Mouse (Mus musculus) embryo, embryonic 9.5 days (tissue): ENCODE data around the gene Btbd9.
"Not testable (repeated sequence)": the region's sequence is repeated elsewhere in the genome, so short reads cannot be mapped to it uniquely, and the experiment has no call there.

Source experiments
- DNase-seq: peaks from one replicate; pipeline ENCODE4 v3.0.0-alpha.2; 2017; ENCODE audit errors: extremely low spot score

Btbd9 gene

DNA sequence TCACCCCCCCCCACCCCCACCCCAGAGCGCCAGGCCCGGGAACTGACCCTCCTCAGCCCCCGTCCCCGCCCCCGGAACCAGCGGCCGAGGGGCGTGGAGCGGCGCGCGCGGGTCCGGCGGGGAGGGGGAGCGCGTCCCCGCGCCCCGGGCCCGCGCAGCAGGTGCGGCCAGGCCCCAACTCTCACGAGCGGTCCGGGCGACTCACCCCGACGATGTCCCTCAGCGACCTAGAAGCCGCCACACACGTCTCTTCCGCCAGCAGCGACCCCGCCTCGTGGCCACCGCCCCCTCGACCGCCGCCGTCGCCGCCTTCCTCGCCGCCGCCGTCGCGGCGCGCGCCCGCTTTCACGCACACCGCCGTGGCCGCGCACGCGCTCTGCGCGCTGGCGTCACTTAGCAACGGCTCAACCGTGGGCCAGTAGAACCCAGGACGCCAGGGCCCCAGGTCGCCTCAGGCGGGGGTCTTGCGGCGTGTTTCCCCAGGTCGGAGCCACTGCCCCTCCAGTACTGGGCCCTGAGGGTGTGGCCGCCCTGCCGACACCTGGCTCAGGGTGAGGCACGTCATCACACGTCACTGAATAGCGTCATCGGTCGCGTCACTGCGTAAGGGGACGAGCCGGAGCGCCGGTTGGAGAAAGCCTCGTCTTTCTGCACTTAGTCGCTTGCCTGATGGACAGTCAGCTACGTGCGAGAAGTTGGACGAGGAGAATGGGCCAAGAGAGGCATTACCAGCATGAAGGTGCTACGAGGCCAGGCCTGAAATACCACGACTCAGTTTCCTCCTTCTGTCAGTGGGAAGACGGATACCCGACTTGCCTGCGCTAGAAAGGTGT, at the start of gene Btbd9:
Gene Btbd9, minus strand, starts transcription at position 548 of the 833 bp plus-strand sequence.
- DNase-seq: peak; percentile 91

DNA sequence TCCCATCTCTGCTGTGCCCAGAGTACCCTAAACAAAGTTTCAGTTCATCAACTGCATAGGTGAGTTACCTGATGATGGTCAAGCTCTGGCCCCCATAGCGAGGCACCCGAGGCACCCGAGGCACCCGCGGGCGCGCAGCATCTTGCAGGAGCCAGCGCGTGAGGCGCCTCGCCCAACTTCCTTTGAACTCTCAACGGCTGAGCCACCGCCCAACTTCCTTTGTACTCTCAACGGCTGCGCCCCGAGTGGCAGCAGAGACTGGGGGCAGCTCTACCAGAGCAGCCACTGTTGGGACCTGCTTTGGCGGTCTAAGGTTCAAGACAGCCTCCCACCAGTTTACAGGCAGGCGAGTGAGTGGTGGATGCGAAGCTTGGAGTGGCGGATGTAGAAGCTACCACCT, 47.8 kb upstream of the Btbd9 start, which contains the start of gene Dnah8:
Gene Dnah8, plus strand, starts transcription at position 223 of the 400 bp plus-strand sequence.
- DNase-seq: not testable (repeated sequence)

DNA sequence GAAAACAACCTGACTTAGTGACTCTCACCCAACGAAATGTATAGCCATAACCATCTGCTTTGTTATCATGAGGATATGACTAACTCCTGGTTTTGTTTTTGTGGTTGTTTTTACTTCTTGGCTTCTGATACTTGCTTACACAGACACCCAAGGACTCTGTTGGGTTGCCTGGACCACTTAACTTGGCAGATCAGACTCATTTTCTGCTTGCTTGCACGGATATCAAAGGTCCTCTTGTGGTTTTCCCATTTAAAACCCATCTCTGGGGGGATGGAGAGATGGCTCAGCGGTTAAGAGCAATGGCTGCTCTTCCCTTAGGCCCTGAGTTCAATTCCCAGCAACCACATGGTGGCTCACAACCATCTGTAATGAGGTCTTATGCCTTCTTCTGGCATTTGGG, 46.9 kb upstream of the Btbd9 start:
- no peak for DNase-seq

DNA sequence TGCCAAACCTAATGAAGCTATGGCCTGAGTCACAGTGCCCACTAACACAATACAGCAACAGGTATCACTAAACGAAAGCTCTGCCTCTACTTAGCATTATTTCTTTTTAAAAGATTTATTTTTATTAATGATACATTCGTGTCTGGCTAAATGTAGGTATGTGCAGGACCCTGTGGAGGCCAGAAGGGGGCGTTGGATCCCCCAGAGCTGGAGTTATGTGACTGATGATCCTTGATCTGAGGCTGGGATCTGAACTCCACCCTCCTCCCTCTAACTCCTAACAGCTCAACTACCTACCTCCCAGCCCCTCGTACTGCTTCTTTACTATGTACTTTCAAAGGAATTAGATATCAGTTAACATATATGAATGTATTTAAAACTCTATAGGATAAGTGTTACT, 45.2 kb upstream of the Btbd9 start:
- no peak for DNase-seq

DNA sequence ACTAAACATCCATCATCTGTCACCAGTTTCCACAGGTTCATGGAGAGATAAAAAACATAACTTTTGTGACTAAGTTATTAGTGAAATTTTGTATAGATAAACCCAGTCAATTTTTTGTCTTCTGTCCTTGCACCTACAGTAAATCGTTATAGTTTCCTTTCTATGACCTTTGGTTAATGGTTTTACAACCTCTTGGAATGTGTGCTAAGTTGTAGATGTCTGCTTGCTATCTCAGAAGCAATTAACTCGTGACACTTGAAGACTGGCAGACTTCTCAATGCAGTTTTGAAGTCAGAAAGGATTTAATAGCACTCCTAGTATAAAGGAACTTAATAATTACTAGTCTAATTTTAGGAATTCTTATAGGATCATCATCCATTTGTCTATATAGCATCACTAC, 44.3 kb upstream of the Btbd9 start:
- no peak for DNase-seq

DNA sequence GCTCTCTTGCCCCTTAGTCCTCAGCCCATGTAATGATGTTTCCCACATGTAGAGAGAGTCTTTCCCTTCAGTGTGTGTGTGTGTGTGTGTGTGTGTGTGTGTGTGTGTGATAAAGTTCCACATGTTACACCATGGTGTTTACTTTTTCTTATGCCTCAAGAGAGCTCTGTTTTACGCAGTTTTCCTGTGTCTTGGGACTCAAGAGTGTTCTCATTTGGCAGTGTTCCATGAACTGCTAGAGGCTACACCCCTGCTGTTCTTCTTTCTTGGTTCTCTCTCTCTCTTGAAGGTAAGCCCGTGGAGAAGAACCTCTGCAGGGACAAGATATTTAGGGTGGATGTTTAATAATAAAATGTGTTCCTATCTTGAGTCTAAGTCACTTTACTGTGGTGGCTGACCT, 42.9 kb upstream of the Btbd9 start:
- no peak for DNase-seq

DNA sequence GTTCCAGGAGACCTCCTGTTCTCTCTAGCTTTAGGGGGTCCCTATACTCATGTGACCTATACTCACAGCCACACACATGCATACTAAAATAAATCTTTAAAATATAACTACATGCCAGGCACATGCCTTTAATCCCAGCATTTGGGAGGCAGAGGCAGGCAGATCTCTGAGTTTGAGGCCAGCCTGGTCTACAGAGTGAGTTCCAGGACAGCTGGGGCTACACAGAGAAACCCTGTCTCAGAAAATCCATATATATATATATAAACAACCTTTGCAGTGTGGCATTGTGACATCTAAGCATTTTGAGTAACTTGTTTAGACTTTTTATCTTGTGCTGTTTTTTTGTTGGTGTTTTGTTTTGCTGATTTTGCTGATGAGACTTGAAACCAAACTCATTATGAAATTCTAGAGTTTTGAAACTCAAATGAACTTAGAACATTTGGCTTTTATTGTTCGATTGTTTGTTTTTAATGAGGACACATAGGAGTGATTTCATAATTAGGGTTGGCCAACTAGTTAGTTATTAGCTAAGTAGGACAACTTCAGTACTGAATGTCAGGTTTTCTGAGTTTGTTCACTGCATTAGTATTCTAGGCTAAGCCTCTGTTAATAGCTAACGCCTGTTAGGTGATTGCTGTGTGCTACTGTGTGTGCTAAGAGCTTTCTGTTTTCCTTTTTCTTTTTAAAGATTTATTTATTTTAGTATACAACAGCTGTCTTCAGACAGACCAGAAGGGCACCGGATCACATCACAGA, 42.0 kb upstream of the Btbd9 start:
- DNase-seq: no peak

DNA sequence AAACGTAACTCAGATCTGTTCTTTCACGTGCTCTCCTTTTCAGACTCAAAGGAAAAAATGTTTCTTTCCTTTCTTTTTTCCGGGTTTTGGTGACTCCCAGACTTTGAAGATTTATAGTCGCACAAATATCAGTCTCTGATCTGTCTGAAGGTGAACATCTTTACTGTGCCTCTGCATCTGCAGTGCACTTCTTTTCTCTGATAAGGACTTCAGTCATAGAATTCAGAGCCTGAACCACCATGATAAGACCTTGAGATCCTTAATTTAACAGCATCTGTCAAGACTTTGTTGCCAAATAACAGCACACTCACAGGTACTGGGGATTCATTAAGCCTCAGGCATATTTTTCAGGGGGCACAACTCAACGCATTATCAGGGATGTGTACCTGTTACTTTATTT, 39.9 kb upstream of the Btbd9 start:
- no peak for DNase-seq

DNA sequence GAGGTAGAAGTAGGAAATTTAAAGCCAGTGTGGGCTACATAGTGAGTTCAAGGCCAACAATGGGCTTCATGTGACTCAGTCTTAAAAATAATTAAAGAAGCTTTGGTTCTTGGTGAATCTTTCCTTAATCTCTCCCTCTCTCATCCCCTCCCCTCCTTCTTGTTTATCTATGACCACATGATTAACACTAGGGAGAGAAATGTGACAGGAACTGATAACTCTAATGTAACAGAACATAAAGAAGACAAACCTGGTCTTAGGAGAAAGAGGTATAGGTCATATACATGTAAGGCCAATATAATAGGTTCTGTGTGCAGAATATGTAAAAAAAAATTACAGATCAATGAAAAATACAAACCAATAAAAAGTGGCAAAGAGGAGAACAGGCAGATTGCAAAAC, 37.1 kb upstream of the Btbd9 start:
- no peak for DNase-seq

DNA sequence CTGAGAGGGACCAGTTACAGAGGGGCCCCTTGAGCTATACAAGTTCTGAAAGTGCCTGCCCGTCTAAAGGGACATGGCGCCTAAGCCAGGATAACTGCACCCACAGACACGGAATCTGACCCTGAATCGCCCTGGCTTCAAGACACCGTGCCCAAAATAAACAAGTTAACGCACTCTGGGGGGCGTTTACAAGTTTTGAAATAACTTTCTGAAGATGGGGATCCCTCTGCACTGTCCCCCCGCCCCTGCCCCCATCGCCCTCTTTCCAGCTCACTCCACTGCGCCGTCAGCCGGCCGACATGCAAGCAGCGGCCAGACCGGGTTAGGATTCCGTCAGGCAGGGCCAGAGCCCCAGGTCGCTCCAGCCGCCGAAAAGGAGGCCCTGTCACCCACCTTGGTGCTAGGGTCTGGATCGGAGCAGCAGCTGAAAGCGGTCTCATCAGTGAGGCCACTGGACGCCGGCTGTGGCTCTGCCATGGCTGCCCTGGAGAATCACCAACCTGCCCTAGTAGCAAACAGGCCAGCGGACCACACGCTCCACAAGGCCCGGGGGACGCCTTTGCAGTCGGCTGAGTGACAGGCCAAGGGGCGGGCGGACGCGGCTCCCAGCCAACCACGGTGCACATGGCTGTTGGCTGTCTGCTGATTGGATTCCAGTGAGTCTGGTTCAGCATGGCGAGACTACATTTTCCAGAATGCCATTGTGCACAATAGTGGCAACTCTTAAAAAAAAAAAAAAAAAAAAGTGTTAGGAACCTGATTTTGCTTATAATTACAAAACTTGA, 36.0 kb upstream of the Btbd9 start:
- DNase-seq: peak; percentile 97

DNA sequence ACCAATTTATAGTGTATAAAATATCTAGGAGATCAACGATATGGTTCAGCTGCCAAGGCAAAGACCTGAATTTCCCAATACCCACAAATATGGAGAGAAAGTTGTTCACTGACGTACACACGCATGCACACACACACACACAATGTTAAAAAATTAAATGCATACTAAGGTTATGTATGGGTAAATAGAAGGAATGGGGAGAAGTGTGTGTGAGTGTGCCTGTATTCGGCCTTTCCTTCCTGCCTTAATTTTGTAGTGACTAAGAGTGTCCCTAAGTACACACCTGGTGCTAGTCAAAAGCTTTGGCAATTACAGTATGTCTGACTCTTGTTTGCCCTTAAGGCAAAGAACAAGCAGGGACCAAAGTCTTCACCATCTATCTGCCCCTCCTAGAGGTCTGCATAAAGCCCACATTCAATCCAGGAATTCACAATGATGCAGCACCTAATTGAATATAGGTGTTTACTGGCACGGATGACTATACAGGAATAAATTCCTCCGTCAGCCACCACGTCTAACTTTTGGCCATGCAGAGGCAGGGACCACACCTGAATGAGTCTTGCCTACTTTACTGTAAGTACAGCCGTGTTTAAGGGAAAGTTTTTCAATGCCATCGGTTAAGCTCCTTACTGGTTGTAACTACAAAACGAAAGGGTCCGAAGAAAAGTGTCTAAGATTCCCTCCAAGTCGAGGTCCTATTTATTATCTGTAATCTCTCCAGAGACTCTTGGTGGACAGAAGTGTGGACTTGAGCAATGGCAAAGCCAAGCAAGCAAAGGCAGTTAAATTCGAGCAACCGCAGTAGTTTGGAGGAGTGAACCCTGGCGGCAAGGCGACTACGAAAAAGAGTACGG, 35.2 kb upstream of the Btbd9 start:
- peak; percentile 18 for DNase-seq

DNA sequence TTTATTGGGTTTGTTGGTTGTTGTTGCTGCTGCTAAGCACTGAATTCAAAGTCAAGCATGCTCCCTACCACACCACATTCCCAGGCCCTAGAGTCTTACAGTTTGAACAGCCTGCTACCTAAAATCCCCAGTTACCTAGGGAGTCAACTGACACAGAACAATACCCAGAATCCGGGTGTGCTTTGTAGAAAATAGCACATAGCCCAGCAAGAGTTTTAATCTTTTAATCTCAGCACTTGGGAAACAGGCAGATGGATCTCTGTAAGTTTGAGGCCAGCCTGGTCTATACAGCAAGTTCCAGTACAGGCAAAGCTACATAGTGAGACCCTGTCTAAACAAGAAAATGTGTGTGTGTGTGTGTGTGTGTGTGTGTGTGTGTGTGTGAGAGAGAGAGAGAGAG, 34.5 kb upstream of the Btbd9 start:
- DNase-seq: no peak

DNA sequence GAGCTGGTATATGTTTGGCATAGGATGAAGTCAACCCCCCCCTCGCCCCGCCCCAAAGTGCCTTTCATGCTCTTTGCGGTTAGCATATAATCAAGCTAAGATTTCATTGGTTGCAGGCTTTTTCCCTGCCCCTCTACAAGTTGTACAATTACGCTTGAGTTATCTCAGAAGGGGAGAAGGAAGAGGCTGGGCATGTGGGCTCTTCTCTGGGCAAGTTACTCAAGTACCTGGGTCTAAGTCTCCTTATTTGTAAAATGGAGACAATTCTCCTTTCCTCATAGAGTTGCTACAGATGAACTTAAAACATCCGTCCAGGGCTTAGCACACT, 33.7 kb upstream of the Btbd9 start:
- no peak for DNase-seq

DNA sequence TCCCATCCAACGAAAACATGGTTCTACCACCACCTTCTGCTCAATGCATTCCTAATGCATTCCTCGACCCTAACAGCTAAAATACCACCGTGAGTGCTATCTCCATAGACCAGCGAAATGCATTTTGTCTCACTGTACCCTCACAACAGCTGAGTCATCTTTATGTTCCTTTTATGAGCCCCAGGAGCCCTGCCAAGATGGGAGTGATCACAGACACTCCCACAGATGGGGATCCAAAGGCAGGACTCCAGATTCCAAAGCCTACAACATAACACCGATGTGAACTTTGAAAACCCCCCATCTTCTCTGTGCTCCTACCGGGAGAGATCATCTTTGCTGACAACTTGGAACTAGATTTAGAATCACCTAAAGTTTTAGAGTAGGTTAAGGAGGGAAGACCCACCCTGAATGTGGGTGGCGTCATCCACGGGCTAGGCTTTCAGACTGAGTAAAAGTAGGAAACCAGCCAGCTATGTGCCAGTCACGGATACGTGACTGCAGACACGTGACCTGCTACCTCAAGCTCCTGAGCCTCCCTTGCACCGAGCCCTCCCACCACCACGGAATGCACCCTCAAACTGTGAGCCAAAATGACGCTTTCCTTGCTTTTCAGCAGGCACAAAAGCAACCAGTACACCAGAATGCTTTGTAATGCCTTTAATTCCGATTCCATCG, 33.2 kb upstream of the Btbd9 start:
- DNase-seq: no peak

DNA sequence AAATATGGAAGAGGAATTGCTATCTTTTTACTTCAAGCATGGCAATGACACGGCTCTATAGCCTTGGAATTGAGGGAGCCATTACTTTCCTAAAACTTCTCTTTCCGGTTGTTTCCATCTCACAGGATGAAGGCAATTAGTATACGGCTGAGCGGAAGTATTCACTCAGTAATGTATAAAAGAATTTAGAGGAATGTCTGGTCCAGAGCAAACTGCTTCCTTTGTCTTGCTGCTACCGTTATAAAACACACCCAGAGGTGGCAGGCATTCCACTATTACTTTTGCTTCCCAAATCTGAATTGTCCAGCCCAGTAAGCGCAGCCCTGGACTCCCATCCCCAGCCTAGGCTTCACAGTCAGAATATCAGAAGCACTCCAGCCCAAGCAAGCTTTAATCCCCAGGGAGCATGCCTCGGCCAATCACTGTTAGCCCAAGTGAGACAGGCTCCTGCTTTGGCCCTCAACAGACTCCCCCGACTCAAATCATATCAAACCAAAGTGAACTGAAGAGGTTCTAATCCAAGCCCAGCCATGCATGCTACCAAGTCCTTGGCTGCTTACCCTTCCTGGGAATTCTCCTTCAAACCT, 31.7 kb upstream of the Btbd9 start:
- DNase-seq: no peak

DNA sequence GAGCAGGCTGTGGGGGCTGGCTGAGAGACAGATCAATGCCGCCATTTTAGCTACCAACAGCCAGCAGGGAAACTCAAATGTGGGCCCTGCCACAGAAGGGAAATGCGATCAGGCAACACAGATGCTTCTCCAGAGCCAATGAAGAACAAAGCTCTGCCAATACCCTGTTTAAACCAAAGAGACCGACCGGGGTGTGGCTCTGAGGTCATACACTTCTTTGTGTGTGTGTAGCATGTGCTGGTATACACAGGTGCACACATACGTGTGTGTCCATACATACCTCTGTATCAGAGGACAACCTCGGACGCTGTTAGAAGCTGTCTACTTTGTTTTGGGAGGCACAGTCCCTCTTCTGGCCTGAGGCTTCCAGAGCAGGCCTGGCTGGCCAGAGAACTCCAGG, 31.0 kb upstream of the Btbd9 start:
- DNase-seq: no peak

DNA sequence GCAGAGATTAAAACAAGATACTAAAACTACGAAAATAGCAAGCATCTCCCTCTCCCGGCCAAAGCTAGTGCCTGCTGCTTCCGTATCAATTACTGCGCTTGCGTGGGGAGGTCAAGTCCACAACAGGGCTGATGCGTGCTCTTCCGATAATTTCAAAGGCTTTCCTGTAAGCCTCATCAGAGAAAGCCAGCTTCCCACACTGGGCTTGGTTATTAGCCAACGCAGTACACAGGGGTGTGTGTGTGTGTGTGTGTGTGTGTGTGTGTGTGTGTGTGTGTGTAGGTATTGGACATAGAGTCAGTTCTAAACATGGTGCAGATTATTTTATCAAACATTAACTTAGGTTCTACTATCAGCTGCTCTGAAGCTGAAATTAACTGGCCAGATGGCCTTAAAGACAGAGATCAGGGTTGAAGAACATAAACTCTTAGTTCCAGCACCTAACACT, 30.4 kb upstream of the Btbd9 start:
- no peak for DNase-seq

DNA sequence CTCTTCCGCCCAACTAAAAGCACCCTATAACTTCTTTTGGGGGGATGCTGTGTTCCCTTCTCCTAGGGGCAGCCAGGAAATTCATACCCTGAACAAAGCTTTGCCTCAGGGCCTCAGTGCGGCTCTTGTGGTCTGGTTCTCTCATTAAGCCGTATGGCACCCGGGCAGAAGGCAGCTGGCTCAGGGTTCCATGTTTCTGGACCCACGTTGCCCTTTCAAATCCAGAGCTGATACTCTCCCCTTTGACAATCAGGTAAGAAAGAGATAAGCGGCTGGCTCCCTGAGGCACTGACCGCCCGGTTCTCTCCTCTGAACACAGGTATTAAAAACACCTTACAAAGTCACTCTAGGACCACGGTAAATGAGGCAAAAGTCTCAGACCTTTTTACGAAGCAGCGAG, 29.9 kb upstream of the Btbd9 start:
- DNase-seq: no peak

DNA sequence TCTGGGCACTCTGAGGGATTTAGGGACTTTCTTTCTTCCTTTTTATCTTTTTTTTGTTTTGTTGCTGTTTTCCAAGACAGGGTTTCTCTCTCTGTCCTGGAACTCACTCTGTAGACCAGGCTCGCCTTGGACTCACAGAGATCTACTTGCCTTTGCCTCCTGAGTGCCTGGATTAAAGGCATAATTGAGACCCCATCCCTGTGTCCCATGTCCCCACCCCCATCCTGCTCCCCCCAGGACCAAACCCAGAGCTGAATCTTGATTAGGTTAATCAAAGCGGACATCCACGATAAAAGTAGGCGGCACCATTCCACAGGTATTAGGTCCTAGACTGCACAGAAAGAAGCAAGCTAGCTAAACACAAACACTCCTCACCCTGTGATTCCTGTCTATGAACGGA, 28.7 kb upstream of the Btbd9 start:
- no peak for DNase-seq

DNA sequence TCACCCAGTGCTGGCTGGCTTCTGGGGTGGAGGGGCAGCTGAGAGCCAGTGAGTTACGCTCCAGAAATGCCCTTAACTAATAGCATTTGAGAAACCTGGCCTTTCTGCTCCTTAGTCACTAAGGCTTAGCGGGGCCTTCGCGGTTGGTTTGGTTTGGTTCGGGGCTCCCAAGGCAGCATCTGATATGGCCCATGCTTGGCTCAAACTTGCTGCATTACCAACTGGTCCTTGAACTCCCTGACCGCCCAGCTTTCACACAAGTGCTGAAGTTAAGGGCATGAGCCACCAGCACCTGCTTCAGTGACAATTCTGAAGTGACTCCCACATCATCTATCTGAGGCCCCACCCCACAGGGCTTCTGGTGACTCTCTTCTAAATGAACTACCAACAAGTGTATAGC, 28.0 kb upstream of the Btbd9 start:
- no peak for DNase-seq

DNA sequence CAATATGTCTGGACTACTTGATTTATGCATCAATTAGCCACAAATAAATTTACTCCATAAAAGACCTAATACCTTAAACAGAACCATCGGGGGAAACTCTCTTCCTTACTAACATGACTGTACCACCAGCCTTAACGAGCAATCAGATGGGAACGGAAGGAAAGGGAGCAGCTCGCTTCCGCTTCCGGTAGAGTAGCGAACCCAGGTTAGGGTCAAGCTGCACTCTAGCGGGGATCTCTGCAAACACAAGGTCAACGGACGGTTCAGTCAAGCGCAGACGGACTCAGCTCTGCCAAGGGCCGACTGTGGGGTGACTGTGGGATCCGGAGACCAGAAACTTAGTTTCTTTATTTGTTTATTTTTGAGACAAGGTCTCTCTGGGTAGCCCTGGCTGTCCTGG, 25.9 kb upstream of the Btbd9 start:
- no peak for DNase-seq
